Mouse (Mus musculus) lung, postnatal 25 days (tissue): ENCODE results near the gene Mapk8ip3.

ENCODE experiments used
- DNase-seq: peaks from one replicate; pipeline ENCODE4 v3.0.0; 2022; ENCODE audit warnings: low spot score

The Mapk8ip3 gene

GRCm38 (mm10) chr17:24885356-24886133, 51.2 kb downstream of the Mapk8ip3 start:
- no peak for DNase-seq

GRCm38 (mm10) chr17:24884391-24884790, 52.4 kb downstream of the Mapk8ip3 start:
- no peak for DNase-seq

DNA sequence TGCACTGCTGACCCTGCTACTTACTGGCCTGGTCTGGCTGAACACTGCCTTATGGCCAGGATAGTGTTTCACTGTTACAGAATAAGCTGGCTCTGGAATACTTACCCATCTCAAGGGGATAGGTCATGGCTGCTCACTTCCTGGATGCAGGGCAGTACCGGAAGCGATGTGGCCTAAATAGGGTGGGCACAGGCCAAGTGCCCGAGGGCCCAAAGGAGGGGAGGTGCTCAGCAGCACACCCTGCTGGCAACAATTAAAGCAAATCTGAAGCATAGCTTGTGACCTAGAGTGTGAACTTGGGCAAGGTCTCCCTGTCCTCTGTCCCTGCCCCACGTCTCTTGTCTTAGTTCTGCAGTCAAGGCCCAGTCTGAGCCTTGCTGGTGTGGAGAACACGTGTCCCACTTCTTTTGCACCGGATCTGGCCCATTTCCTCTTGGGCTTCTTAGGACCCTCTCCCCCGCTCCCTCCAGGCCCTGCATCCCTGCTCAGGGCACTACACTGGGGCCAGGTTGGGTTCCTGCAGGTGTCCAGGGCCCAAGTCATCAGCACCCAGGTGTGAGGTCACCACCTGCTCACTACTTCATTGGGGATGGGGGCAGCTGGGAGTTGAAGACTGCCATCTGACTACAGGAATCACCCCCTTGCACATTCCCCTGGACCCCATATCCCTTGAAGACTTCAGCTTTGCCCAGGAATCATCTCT, 54.9 kb downstream of the Mapk8ip3 start:
- no peak for DNase-seq

DNA sequence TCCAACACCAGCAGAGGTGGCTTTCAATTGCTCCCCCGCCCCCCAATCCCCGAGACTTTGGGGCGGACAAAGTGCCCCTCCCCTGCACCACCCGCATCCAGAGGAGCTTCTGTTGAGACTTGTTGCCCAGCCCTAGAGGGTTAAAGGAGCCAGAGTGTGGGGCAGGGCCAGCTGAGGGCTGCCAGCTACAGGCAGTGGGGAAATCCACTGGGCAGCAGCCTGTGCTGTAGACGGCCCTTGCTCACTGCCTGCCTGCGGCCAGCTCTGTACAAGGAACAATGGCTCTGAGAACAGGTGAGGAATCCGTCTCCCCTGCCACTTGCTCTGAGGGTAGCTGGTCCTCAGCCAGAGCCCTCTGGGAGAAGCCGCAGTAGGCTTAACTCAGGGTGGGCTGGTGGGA, 58.2 kb downstream of the Mapk8ip3 start:
- DNase-seq: no peak

DNA sequence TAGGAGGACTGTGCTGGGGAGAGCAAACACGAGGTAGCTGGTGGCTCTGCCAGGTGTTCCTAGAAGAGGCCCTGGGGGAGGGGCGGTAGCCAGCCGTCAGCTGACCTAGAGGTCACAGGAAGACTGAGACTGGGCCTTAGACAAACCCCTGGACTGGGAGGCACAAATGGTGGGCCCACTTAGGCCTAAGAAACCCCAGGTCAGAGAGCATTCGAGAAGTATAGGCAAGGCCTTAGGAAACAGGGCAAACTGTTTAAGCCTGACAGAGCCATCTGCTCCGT, 58.7 kb downstream of the Mapk8ip3 start:
- DNase-seq: peak; percentile 53

DNA sequence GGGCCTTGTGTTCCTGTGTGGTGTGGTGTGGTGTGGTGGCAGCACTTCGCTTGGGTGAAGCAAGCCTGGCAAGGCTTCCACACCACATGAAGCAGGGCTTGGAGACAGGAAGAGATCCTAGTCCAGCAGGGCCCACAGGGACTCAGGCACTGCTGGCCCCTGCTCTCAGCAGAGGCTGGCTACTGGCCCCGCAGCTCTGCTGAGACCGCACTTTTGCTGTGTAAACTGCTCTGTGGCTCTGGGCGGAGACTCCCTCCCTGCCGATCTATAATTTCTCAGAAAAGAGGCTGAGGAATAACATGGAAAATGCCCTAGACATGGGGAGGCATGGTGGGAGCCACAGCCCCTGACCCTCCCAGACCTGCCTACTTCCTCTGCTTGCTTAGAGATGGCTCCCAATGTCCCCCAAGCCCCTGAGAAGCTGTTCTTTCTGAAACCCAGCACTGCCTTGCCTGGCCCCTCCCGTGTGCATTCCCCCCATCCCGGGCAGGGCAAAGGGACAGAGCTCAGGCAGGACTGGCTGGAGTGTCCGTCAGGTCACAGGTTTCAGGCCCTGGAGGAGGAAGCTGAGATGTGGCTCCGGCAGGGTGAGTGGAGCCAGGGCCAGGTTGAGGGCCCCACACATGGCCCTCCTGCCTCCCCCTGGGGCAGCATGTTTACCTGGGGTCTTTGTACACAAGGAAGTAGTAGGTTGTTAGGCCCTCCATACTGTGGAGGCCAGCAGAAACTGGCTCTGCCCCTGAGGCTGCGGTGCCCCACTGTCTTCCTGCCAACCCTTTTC, 59.3 kb downstream of the Mapk8ip3 start:
- no peak for DNase-seq

DNA sequence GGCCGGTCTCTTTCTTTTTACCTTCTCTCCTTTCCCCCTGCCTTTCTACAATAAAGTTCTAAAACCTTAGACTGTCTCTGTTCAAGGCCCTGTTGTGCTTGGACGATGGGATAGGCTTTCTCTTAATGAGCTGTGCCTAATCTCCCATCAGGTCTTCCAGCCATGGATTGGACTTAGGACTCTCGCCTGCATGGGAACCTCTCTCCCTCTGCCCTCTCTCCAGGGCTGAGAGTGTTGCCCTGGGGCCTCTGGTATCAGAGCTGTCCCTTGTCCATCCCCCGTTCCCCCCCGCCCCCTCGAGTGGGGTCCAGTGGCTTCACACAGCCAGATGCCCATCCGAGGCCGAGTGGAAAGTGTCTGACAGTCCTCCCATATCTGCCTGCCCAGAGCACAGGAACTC, 61.8 kb downstream of the Mapk8ip3 start:
- no peak for DNase-seq

GRCm38 (mm10) chr17:24874405-24874745, 62.4 kb downstream of the Mapk8ip3 start:
- no peak for DNase-seq

- DNase-seq: no peak
These were observed 62.9 kb downstream of the Mapk8ip3 start for GRCm38 (mm10) chr17:24873695-24874404.

- no peak for DNase-seq
These were observed 68.9 kb downstream of the Mapk8ip3 start for GRCm38 (mm10) chr17:24867914-24868313.

DNA sequence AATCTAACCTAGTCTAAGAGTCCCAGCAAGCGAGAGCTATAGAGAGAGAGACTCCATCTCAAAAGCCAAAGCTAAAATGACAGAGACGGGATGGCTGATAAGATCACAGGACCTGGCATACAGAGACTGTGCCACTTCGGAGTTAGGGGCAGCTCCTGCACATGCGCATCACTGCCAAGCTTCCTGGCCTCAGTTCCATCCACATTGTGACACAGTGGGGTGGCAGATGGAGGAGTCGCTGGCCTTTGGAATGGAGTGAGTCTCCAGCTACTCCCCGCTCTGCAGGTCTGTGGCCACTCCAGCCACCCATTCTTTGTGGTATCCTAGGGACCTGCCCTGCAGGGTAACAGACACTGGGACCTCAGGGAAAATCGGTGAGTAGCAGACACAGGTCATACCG, 71.0 kb downstream of the Mapk8ip3 start, which contains the start of gene Igfals:
Gene Igfals, plus strand, starts transcription at position 222 of the 400 bp plus-strand sequence.
- no peak for DNase-seq

- no peak for DNase-seq
These were observed 75.0 kb downstream of the Mapk8ip3 start for GRCm38 (mm10) chr17:24861785-24862184.

- DNase-seq: no peak
These were observed 76.7 kb downstream of the Mapk8ip3 start for GRCm38 (mm10) chr17:24860076-24860475.

DNA sequence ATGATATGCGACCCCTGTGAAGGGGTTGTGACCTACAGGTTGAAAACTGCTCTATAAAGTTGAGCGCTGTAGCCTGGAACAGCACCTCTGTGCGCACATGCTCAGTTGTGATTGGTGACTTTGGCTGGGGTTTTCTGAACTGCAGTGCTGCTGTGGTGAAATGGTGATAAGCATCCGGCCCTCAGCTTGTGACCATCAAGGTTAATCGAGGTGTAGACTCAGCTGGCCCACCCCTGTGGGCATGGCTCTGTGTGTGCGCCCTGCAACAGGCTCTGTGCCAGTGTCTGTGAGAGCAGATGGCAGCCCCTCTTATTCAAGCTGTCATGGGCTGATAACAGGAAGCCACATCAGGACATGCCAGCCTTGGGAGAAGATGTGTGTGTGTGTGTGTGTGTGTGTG, 77.8 kb downstream of the Mapk8ip3 start:
- DNase-seq: no peak

DNA sequence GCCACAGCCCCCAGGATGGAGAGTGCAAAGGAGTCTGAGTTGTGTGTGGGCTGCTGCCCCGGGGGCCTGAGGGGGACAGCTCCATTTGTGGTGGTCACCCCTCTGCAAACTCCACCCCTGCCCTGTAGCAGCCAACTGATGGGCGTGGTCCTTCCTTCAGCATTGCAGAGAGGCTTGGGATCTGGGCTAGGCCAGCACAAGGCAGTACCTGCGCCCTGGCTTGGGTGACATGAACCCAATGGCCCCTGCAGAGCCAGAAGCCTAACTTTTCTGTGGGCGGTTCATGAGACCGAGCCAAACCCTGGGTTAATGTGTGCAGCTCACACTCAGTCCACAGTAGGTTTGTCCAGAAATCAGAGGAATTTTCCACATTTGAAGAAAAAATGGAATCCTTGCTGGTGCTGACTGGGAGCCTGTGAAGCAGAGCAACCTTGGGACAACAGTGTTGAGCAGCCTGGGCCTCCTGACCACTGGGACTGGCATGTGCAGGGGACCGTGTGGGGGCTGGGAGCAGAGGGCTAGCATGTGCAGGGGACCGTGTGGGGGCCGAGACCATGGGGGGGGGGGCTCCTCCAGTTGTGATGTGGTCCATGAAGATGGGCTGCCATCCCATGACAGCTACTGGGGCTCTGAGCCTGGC, 78.8 kb downstream of the Mapk8ip3 start:
- DNase-seq: no peak

- no peak for DNase-seq
These were observed 80.2 kb downstream of the Mapk8ip3 start for GRCm38 (mm10) chr17:24856589-24856988.

- no peak for DNase-seq
These were observed 80.8 kb downstream of the Mapk8ip3 start for GRCm38 (mm10) chr17:24855838-24856464.

GRCm38 (mm10) chr17:24851381-24852125, 85.2 kb downstream of the Mapk8ip3 start:
- DNase-seq: no peak

DNA sequence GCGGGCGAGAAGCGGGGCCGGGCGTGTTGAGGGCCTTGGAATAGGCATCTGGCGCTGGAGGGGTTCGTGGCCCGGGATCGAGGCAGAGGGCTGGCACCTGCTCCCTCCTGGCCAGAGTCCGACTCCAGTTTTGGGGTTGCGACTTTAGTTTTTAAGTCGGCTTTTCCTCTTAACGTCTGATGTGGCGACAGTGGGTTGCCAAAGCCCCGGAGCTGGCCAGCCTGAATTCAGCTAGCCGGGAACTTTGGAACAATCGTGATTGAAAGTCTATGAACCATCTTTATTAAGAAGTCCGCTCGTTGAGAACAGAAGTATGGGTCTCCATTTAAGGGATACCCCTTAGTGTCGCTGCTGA, 86.0 kb downstream of the Mapk8ip3 start:
- no peak for DNase-seq

DNA sequence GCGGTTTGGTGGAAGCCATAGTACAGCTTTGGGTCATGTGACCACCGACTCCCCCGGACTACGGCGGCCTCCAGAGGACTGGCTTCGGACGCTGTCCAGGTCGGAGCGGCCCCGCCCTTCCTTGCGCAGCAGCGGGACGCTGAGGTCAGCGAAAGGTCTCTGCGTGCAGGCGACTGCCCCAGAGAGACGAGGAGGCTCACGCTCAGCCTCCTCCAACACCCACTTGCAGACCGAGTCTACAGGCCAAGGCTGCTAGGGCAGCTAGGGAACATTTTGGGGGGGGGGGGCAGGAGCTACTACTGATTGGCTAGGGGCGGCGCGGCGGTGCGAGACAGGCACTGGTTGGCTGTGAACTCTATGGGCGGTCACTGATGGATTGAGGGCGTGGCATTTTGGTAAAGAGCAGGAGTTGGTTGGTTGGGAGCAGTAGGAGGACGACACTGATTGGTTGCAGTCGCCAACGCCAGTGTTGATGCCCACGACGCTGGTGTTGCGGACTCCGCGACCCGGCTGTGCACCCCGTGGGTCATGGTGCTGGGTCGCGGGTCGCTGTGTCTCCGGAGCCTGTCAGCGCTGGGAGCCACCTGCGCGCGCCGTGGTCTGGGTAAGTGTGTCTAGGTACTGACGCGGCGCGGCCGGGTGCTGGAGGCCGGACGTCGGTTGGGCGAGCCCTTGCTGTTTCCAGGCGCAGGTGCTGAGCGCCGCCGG, 86.6 kb downstream of the Mapk8ip3 start, which contains the start of gene Fahd1:
Gene Fahd1, minus strand, starts transcription at position 300 of the 708 bp plus-strand sequence.
- peak; percentile 99 for DNase-seq
